Comparison of ENCODE assay signal across 12 mouse cellular contexts in genomic region chr12:113423736-113424597, GRCm38 (mm10).
DNase-seq lines count a peak whose midpoint lies in the region; ATAC-seq and TF ChIP-seq lines count a peak whose summit lies in the region.
"Had no signal": no experiment of that assay in that cellular context is flagged by ENCODE, and none has a peak within 500 bp of the region (broad histone marks: within the 10 kb centered on the region; RNA-seq: fewer than 3 reads in every experiment).

No protein-coding gene starts in this region.

- H3K27me3 ChIP-seq in heart, postnatal 0 days (ENCODE audit: control insufficient read depth, insufficient read depth, low read length) = no peaks in the 10 kb centered on the region
- H3K27me3 ChIP-seq in midbrain, embryonic 14.5 days (ENCODE audit: control insufficient read depth, insufficient read depth, low read length) = no peaks in the 10 kb centered on the region
- H3K27me3 ChIP-seq in midbrain, embryonic 16.5 days (ENCODE audit: control insufficient read depth, insufficient read depth, low read depth, low read length) = no peaks in the 10 kb centered on the region
- H3K27me3 ChIP-seq: neural tube, embryonic 12.5 days had no signal

- ATAC-seq in heart, postnatal 0 days (ENCODE audit: insufficient read depth, low read depth) = no peak
- 0 out of 2 replicates have a peak, but pooled peaks have one; percentile 22 for ATAC-seq in midbrain, embryonic 14.5 days (ENCODE audit: low FRiP score, low TSS enrichment)
- no peak for ATAC-seq in midbrain, embryonic 16.5 days

- H3K27ac ChIP-seq in heart, postnatal 0 days (ENCODE audit: low read depth) = no peak overlapping the region; the same call in 1 of the 2 replicates
- no peak overlapping the region for H3K27ac ChIP-seq in midbrain, embryonic 14.5 days (replicated peaks; ENCODE audit: low read depth, low read length)
- no peak overlapping the region for H3K27ac ChIP-seq in midbrain, embryonic 16.5 days (ENCODE audit: low read length)
- H3K27ac ChIP-seq: hindbrain, embryonic 10.5 days; neural tube, embryonic 12.5 days had no signal

- intact Hi-C loops in heart, postnatal 36 days (cut with DNase I) = no loop called here

- 79% methylated on average over 6 of the region's 6 CpGs for WGBS in heart, postnatal 0 days
- WGBS in midbrain, embryonic 14.5 days = 89% methylated on average over 6 of the region's 6 CpGs
- 85% methylated on average over 6 of the region's 6 CpGs for WGBS in midbrain, embryonic 16.5 days

- no peak for TF ChIP-seq EP300 in heart, postnatal 0 days (IDR thresholded peaks at IDR 0.05; ENCODE audit: low read depth)

- no peaks in the 10 kb centered on the region for H3K9me3 ChIP-seq in heart, postnatal 0 days (replicated peaks; ENCODE audit: control insufficient read depth, low read length)
- 0 out of 2 replicates have a peak, but pooled peaks cover 1% of the 10 kb centered on the region for H3K9me3 ChIP-seq in midbrain, embryonic 14.5 days (ENCODE audit: control insufficient read depth, low read length)
- H3K9me3 ChIP-seq in midbrain, embryonic 16.5 days (replicated peaks; ENCODE audit: control insufficient read depth, low read length, poor library complexity, severe bottlenecking) = peaks cover 1% of the 10 kb centered on the region; the same call in 1 of the 2 replicates
- H3K9me3 ChIP-seq: hindbrain, embryonic 10.5 days; neural tube, embryonic 12.5 days had no signal

- no peak overlapping the region for H3K9ac ChIP-seq in heart, postnatal 0 days (replicated peaks; ENCODE audit: low read depth, low read length)
- H3K9ac ChIP-seq in midbrain, embryonic 14.5 days (replicated peaks; ENCODE audit: low read length) = no peak overlapping the region
- no peak overlapping the region for H3K9ac ChIP-seq in midbrain, embryonic 16.5 days (ENCODE audit: low read depth, low read length)
- H3K9ac ChIP-seq: neural tube, embryonic 12.5 days had no signal

- no peak for TF ChIP-seq CTCF in heart, postnatal 0 days (IDR thresholded peaks at IDR 0.05; ENCODE audit: low read depth)

- no peak overlapping the region; the same call in 1 of the 2 replicates for H3K4me2 ChIP-seq in heart, postnatal 0 days (ENCODE audit: low read depth, low read length)
- no peak overlapping the region for H3K4me2 ChIP-seq in midbrain, embryonic 14.5 days (ENCODE audit: low read length)
- H3K4me2 ChIP-seq in midbrain, embryonic 16.5 days (ENCODE audit: low read length) = no peak overlapping the region
- H3K4me2 ChIP-seq: neural tube, embryonic 12.5 days had no signal

- H3K36me3 ChIP-seq in heart, postnatal 0 days (replicated peaks; ENCODE audit: control insufficient read depth, insufficient read depth, low read length) = no peaks in the 10 kb centered on the region
- H3K36me3 ChIP-seq in midbrain, embryonic 14.5 days (ENCODE audit: control insufficient read depth, insufficient read depth, low read length) = no peaks in the 10 kb centered on the region
- H3K36me3 ChIP-seq in midbrain, embryonic 16.5 days (ENCODE audit: control insufficient read depth, insufficient read depth, low read length) = no peaks in the 10 kb centered on the region
- H3K36me3 ChIP-seq: hindbrain, embryonic 10.5 days; neural tube, embryonic 12.5 days had no signal

- peak overlapping the region; percentile 22; the same call in 1 of the 2 replicates for H3K4me3 ChIP-seq in heart, postnatal 0 days (ENCODE audit: low read depth, low read length)
- no peak overlapping the region for H3K4me3 ChIP-seq in midbrain, embryonic 14.5 days (replicated peaks; ENCODE audit: low read depth, low read length)
- no peak overlapping the region for H3K4me3 ChIP-seq in midbrain, embryonic 16.5 days (ENCODE audit: low read depth, low read length)
- H3K4me3 ChIP-seq: hindbrain, embryonic 10.5 days; neural tube, embryonic 12.5 days had no signal

- no peak for DNase-seq in heart, postnatal 0 days (ENCODE audit: low spot score)
- DNase-seq in heart, postnatal 36 days = no peak
- DNase-seq in midbrain, embryonic 14.5 days = no peak
- peak; percentile 13 for DNase-seq in gastrocnemius, postnatal 25 days
- DNase-seq in thymus, postnatal 25 days = peak; percentile 45
- DNase-seq in ovary, postnatal 14 days (ENCODE audit: low spot score) = no peak
- DNase-seq: embryo, embryonic 11 days; left cerebral cortex, postnatal 4 days; lung, postnatal 36 days had no signal

- no peaks in the 10 kb centered on the region for H3K4me1 ChIP-seq in heart, postnatal 0 days (ENCODE audit: control insufficient read depth, insufficient read depth)
- H3K4me1 ChIP-seq in midbrain, embryonic 14.5 days (ENCODE audit: control insufficient read depth, insufficient read depth, low read length) = no peaks in the 10 kb centered on the region
- H3K4me1 ChIP-seq in midbrain, embryonic 16.5 days (ENCODE audit: control insufficient read depth, insufficient read depth, low read length) = no peaks in the 10 kb centered on the region
- H3K4me1 ChIP-seq: hindbrain, embryonic 10.5 days; neural tube, embryonic 12.5 days had no signal

Comparison
In these comparisons a context has a peak if more than half of its experiments do, and no peak if none do; other contexts are left out.
1. DNase-seq: peak in gastrocnemius, postnatal 25 days (single experiment) and thymus, postnatal 25 days (single experiment); none in heart, postnatal 0 days (single experiment), heart, postnatal 36 days (0 of 2), midbrain, embryonic 14.5 days (single experiment) and ovary, postnatal 14 days (single experiment).